Mouse (Mus musculus): ENCODE measurements at regions not wholly inside any gene's neighbourhood (a gene's known extent, or its start where the extent isn't known, plus 50 kb on each side); places are given as distances from the start of the nearest gene placed in this dataset.

GRCm38 (mm10) chr4:84202231-84202630 lies 472.8 kb downstream of the Bnc2 start:
- no peak for DNase-seq (ENCODE audit: low spot score in 2 of 2)
- intact Hi-C loops (cut with DNase I) = no loop called here

GRCm38 (mm10) chr4:84203680-84204079 lies 471.4 kb downstream of the Bnc2 start:
- intact Hi-C loops (cut with DNase I) = no loop called here
- DNase-seq (ENCODE audit: low spot score in 2 of 2) = no peak

DNA sequence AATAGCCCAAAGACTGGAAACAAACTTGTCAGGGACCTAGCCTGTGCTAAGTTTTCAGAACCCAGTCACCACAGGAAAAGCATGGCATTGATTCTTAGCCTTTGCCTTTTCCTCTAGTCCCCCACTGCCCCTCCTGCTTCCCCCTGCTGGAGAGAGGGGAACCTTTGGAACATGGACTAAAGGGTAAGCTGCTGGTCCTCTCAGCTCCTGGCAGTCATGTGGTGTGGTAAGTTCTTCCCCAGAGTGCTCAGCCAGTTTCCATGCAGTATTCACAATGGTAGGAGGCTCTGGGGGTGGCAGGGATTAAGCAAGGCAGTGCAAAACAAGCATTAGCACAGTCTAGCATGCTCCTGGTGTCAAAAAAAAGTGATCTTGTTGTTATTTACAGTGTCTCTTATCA lies 470.3 kb downstream of the Bnc2 start:
- no peak for DNase-seq (ENCODE audit: low spot score in 2 of 2)
- intact Hi-C loops (cut with DNase I) = no loop called here

GRCm38 (mm10) chr4:84208175-84208574 lies 466.9 kb downstream of the Bnc2 start:
- intact Hi-C loops (cut with DNase I) = no loop called here
- no peak for DNase-seq (ENCODE audit: low spot score in 2 of 2)

DNA sequence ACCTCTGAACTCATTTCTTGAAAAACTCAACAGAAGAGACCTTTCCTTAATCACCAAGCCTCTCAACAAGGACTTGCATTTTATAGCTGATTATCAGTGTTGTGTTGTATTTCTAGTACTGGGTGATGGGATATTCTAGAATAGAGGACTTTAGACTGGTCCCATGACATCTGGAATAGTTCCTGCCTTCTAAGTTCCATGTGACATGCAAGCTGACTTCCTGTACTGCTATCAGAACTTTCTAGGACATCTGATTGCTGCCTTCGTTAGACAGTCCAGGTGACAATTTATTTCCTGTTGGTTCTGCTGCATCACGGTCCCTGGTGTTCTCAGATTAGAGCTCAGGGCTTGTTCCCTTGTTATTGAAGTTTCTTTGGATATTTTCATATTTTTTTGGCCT lies 465.5 kb downstream of the Bnc2 start:
- no peak for DNase-seq (ENCODE audit: low spot score in 2 of 2)
- intact Hi-C loops (cut with DNase I) = no loop called here

DNA sequence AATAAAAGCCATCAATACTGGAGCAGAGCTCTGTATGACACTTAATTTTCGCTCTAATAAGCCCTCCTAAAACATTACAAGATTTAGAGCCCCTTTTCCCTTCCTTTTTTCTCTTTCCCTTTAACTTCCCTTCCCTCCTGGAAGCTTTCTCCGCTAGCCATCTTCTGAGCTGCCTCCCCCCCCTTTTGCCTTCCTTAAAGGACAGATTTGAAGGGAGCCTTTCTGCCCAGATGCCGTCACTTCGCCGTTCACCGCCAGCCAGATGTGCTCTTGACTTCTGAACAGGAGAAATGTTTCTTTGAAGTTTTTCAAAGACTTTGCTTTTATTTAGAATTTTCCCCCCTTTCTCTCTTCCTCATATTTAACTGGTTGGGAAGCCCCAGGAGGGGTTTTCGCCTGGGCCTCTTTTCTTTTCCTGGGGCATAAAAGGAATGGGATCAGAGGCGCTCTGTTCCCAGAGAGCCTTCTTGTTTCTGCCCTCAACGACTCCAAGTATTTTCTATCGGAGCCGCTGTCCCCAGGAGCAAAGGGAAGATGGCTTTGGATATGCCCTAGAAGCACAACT lies 463.7 kb downstream of the Bnc2 start:
- no peak for DNase-seq (ENCODE audit: low spot score in 2 of 2)
- intact Hi-C loops (cut with DNase I) = no loop called here

GRCm38 (mm10) chr4:84212004-84212403 lies 463.1 kb downstream of the Bnc2 start:
- no peak for DNase-seq (ENCODE audit: low spot score in 2 of 2)
- intact Hi-C loops (cut with DNase I) = no loop called here

DNA sequence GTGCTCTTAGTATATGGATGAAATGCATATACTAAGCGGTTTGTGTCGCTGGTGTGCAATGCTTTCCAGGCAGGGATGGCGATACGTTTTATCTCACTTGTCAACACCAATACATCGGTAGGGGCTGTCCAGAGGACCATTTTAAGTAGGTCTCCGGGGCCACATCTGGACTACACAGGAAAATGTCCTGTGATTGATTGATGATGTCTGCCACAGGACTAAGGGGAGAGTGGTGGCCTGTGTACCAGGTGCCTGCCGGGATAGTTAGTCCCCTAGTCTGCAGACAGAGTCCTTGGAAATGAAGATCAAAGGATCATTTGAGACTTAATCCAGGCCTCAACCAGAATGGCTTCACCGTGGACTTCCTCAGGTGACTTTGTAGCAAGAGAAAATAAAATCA lies 460.6 kb downstream of the Bnc2 start:
- intact Hi-C loops (cut with DNase I) = no loop called here
- no peak for DNase-seq (ENCODE audit: low spot score in 2 of 2)

GRCm38 (mm10) chr4:84218961-84219360 lies 456.1 kb downstream of the Bnc2 start:
- intact Hi-C loops (cut with DNase I) = no loop called here
- DNase-seq (ENCODE audit: low spot score in 2 of 2) = no peak

DNA sequence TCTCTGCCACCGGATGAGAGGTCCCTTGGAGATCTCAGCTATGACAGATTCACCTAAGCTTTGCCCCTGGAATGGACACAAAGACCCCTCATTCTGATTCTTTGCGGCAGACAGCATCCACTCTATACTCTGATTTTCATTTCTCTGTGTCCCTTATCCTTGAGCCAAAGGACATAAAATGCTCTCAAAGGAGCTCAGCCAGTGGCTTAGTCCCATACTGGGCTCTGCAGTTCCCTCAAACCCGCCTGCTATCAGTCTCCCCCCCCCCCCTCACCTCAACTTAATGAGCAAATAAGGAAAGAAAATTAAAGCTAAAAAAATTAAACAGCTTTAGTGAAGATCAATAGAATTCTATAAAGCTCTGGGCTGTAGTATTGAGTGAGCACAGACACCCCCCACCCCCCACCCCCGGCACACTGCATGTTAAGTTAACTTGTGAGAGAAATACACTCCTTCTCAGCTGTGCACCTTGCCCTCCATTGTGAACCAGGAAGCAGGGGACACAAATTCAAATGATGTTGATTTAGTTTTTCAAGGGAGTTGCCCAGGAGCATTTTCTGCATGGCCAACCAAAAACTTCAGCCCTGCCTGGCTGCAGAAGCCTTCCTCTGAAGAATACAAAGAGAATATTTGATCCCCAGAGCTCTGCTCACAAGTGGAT lies 452.9 kb downstream of the Bnc2 start:
- DNase-seq (ENCODE audit: low spot score in 2 of 2) = no peak
- intact Hi-C loops (cut with DNase I) = no loop called here

DNA sequence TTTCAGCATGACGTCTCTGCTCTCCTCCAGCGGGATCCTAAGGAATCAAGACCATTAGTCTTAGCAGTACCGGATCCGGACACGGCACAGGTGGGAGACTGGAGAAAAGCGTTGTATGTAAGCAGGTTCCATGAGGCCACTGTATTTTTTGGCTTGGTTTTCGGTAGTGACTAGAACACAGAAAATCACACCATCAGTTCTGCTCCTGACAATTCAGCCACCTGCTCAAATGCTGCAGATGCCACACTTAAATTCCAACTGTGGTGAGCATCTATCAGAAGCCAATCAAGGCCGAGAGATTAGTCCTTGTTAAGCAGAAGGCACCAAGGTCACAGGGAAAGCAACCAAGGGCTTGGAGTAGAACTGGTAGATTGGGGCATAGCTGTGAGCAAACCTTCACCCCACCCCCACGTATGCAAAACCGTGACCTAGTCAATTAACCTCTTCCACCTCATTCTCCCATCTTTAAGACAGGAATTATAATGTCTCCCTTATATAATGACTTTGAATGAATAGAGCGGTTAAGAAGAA lies 452.2 kb downstream of the Bnc2 start:
- DNase-seq (ENCODE audit: low spot score in 2 of 2) = no peak
- intact Hi-C loops (cut with DNase I) = no loop called here

DNA sequence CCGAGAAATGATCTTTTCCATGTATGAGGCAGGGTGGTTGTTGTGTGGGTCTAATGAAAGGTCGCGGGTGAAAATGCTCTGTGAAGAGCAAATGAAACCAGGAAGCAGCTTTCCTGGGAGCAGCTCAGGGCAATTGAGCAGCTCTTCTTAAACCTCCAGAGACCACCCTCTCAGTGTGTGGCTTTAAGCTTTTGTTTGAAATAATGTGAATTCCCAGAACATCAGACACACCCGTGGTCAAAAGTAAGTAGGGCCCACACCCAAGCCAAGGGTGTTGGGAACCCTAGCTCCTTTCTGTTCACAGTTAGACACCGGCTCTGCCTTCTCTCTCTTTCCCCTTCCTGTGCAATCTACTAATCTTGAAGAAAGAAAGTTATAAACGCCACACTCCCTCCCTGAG lies 450.5 kb downstream of the Bnc2 start:
- no peak for DNase-seq (ENCODE audit: low spot score in 2 of 2)
- intact Hi-C loops (cut with DNase I) = no loop called here
